Mouse (Mus musculus): ENCODE data around the gene Olfr111. TPM values are rescaled to one million over a fixed set of nuclear protein-coding genes. Genes with fewer than 3 reads are reported as not detected.
"Not testable (repeated sequence)": the region's sequence is repeated elsewhere in the genome, so short reads cannot be mapped to it uniquely, and the experiment has no call there.

Gene Olfr111
- polyA plus RNA-seq (2011; ENCODE audit: insufficient read depth, insufficient read length, low replicate concordance, missing spikeins), result not detected in 2 replicates

DNA sequence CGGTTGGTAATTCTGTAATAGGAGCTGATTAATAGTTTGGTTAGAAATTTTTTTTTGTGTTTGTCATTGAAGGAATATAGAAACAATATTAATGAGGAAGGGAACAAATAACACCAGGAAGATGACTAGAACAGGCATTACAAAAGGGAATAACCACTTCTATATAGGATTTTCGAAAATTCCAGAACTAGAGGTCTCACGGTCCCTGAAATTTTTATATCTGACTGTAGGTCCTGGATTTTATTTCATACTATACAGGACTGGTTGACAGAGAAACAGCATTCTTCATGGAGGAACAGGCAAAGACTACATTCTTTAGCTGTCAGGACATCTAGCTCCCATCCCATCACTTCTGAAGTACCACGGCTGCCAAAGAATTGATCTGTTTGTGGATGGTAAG is at the start of gene Olfr111:
Olfr111 (plus strand) TSS at position 301 of the 400 bp plus-strand sequence.
- WGBS, result 82% methylated on average over 4 of the region's 4 CpGs
- Histone ChIP-seq H3K4me1 (ENCODE audit: control insufficient read depth, insufficient read depth, low read length) (no peaks in the 10 kb centered on the region), H3K27ac (ENCODE audit: control insufficient read depth, insufficient read depth, low read depth, low read length, poor library complexity) (no peak within 1 kb of the TSS), H3K4me3 (replicated peaks; ENCODE audit: control insufficient read depth, low read depth, low read length) (no peak within 1 kb of the TSS)
- TF ChIP-seq POLR2A (IDR thresholded peaks at IDR 0.05; ENCODE audit: borderline replicate concordance, control insufficient read depth, low read depth, low read length) (no peak), CTCF (IDR thresholded peaks at IDR 0.05; ENCODE audit: control insufficient read depth, insufficient read depth, low read length) (no peak)

DNA sequence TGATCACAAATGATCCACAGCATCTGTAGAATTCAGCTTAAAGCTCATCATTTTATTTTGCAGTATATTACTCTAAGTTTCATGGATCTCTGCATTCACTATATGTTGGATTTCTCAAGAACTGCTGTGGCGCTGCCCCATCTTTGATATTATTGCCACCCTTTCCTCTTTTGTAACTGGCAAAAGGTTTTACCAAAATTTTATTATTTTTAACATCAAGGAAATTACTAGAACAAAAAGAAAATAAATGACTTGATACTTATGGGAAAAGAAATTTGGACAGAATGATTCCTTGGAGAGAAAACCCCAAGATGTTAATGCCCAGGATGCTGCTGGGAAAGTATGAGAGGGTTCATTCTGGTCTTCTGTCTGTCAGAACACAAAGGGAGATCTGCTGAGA is 49.2 kb upstream of the Olfr111 start, which contains the start of gene Olfr109:
Olfr109 (plus strand) TSS at position 301 of the 400 bp plus-strand sequence.
- TF ChIP-seq POLR2A (IDR thresholded peaks at IDR 0.05; ENCODE audit: borderline replicate concordance, control insufficient read depth, low read depth, low read length) (no peak), CTCF (IDR thresholded peaks at IDR 0.05; ENCODE audit: control insufficient read depth, insufficient read depth, low read length) (no peak)
- H3K4me1 ChIP-seq (ENCODE audit: control insufficient read depth, insufficient read depth, low read length), result no peaks in the 10 kb centered on the region
- WGBS, result 83% methylated on average over 1 of the region's 1 CpGs
- H3K4me3 ChIP-seq (replicated peaks; ENCODE audit: control insufficient read depth, low read depth, low read length), result no peak within 1 kb of the TSS
- no peak within 1 kb of the TSS for H3K27ac ChIP-seq (ENCODE audit: control insufficient read depth, insufficient read depth, low read depth, low read length, poor library complexity)

DNA sequence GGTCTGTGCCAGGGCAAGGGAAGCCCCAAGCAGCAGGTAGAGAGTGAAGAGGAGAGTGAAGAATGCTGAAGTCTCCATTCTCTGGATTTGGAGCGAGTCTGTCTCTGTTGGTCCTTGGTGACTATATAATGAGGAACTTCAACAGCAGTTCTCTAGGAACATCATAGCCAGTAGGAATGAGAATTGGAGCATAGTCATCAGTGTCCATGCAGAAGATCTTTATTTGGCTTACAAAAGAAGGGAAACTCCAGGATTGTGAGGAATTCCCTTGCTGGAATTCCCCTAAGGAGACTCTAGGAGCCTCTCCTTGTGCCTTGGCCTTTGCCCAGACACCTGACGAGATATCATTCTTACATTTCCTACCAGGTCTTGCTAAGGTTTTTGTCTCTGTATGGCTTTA is 24.4 kb upstream of the Olfr111 start, which contains the start of gene H2-M2:
H2-M2 (minus strand) TSS at position 101 of the 400 bp plus-strand sequence.
- no peak within 1 kb of the TSS for H3K27ac ChIP-seq (ENCODE audit: control insufficient read depth, insufficient read depth, low read depth, low read length, poor library complexity)
- WGBS, result 75% methylated on average over 2 of the region's 2 CpGs

DNA sequence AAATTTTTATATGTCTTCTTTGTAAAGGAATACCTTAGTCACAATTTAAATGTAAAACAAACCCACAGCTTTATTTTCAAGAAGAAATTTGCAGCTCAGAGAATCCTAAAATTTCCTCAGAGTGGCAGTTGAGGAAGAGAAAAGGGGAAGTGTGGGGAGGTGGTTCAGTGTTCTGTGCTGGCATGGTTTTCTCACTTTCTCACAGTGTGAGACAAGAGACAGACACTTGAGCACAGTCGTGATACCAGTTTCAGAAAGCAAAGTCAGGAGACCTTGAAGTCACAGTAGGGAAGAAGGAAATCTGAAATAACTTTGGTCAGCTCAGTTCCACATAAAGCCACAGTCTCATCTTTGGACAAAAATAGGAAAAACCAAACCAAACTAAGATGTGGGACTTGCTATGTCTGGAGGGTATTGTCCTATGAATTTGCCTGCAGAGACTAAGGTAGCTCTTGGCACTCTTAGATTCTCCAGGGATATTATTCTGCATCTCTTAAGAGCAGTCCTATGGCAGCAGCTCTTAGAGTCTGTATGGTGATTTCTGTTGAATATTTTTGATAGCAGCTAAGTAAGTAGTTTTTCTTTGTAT is 15.8 kb upstream of the Olfr111 start, which contains the start of gene Olfr110:
Olfr110 (plus strand) TSS at position 539 of the 589 bp plus-strand sequence.
- 6% methylated on average over 1 of the region's 1 CpGs for WGBS
- H3K4me1 ChIP-seq (ENCODE audit: control insufficient read depth, insufficient read depth, low read length), result no peaks in the 10 kb centered on the region
- H3K27ac ChIP-seq (ENCODE audit: control insufficient read depth, insufficient read depth, low read depth, low read length, poor library complexity), result no peak within 1 kb of the TSS
- TF ChIP-seq CTCF (IDR thresholded peaks at IDR 0.05; ENCODE audit: control insufficient read depth, insufficient read depth, low read length) (no peak), POLR2A (IDR thresholded peaks at IDR 0.05; ENCODE audit: borderline replicate concordance, control insufficient read depth, low read depth, low read length) (no peak)
- no peak within 1 kb of the TSS for H3K4me3 ChIP-seq (replicated peaks; ENCODE audit: control insufficient read depth, low read depth, low read length)

More for the DNA sequence above, 24.4 kb upstream of the Olfr111 start, which contains the start of gene H2-M2:
- no peak for TF ChIP-seq POLR2A (IDR thresholded peaks at IDR 0.05; ENCODE audit: borderline replicate concordance, control insufficient read depth, low read depth, low read length)
- no peak for TF ChIP-seq CTCF (IDR thresholded peaks at IDR 0.05; ENCODE audit: control insufficient read depth, insufficient read depth, low read length)
- no peaks in the 10 kb centered on the region for H3K4me1 ChIP-seq (ENCODE audit: control insufficient read depth, insufficient read depth, low read length)
- H3K4me3 ChIP-seq (replicated peaks; ENCODE audit: control insufficient read depth, low read depth, low read length), result no peak within 1 kb of the TSS

DNA sequence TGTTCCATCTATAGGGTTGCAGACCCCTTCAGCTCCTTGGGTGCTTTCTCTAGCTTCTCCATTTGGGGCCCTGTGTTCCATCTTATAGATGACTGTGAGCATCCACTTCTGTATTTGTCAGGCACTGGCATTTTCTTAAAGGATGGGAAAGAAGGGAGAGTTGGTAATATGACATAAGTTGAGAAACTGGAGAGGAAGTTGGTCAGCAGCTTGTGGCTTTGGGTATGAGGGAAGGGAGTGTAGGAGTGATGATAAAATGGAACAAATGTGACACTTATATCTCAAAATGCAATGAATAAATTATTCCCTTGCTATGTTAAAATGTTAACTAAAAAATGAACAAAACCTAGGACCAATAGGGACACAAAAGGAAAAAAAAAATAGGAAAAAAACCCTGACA is 16.8 kb downstream of the Olfr111 start:
- H3K4me1 ChIP-seq (ENCODE audit: control insufficient read depth, insufficient read depth, low read length); H3K27ac ChIP-seq (ENCODE audit: control insufficient read depth, insufficient read depth, low read depth, low read length, poor library complexity); H3K4me3 ChIP-seq (replicated peaks; ENCODE audit: control insufficient read depth, low read depth, low read length): not testable (repeated sequence)

DNA sequence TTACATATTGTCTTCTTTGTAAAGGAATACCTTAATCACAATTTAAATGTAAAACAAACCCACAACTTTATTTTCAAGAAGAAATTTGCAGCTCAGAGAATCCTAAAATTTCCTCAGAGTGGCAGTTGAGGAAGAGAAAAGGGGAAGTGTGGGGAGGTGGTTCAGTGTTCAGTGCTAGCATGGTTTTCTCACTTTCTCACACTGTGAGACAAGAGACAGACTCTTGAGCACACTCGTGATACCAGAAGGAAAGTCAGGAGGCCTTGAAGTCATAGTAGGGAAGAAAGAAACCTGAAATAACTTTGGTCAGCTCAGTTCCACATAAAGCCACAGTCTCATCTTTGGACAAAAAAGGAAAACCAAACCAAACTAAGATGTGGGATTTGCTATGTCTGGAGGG is 17.6 kb downstream of the Olfr111 start:
- H3K27ac ChIP-seq (ENCODE audit: control insufficient read depth, insufficient read depth, low read depth, low read length, poor library complexity); H3K4me3 ChIP-seq (replicated peaks; ENCODE audit: control insufficient read depth, low read depth, low read length); H3K4me1 ChIP-seq (ENCODE audit: control insufficient read depth, insufficient read depth, low read length): not testable (repeated sequence)
- WGBS, result 3% methylated on average over 1 of the region's 1 CpGs

GRCm38 (mm10) chr17:37535173-37535572 is 27.3 kb downstream of the Olfr111 start:
- no peak overlapping the region for H3K4me3 ChIP-seq (replicated peaks; ENCODE audit: control insufficient read depth, low read depth, low read length)
- H3K4me1 ChIP-seq (ENCODE audit: control insufficient read depth, insufficient read depth, low read length), result no peaks in the 10 kb centered on the region
- H3K27ac ChIP-seq (ENCODE audit: control insufficient read depth, insufficient read depth, low read depth, low read length, poor library complexity), result no peak overlapping the region
- TF ChIP-seq POLR2A (IDR thresholded peaks at IDR 0.05; ENCODE audit: borderline replicate concordance, control insufficient read depth, low read depth, low read length) (no peak), CTCF (IDR thresholded peaks at IDR 0.05; ENCODE audit: control insufficient read depth, insufficient read depth, low read length) (no peak)

DNA sequence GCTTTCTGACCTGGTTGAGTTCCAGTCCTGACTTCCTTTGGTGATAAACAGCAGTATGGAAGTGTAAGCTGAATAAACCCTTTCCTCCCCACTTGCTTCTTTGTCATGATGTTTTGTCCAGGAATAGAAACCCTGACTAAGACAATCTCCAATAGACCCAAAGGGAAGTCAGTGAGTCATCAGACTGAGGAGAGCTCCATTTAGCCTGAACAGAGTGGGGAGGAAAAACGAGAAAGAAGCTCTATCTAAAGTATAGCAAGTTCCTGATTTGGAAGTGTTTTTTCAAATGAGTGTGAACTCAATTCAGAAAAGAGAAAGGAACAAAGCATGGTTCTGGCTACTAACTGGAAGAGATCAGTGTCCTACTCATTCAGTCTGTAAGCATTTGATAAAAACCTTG is 30.6 kb downstream of the Olfr111 start:
- 8% methylated on average over 1 of the region's 1 CpGs for WGBS
- H3K4me1 ChIP-seq (ENCODE audit: control insufficient read depth, insufficient read depth, low read length); H3K27ac ChIP-seq (ENCODE audit: control insufficient read depth, insufficient read depth, low read depth, low read length, poor library complexity); H3K4me3 ChIP-seq (replicated peaks; ENCODE audit: control insufficient read depth, low read depth, low read length): not testable (repeated sequence)

- WGBS, result 80% methylated on average over 4 of the region's 4 CpGs
- Histone ChIP-seq H3K4me1 (ENCODE audit: control insufficient read depth, insufficient read depth, low read length) (no peaks in the 10 kb centered on the region), H3K27ac (ENCODE audit: control insufficient read depth, insufficient read depth, low read depth, low read length, poor library complexity) (no peak overlapping the region), H3K4me3 (replicated peaks; ENCODE audit: control insufficient read depth, low read depth, low read length) (no peak overlapping the region)
- TF ChIP-seq CTCF (IDR thresholded peaks at IDR 0.05; ENCODE audit: control insufficient read depth, insufficient read depth, low read length) (no peak), POLR2A (IDR thresholded peaks at IDR 0.05; ENCODE audit: borderline replicate concordance, control insufficient read depth, low read depth, low read length) (no peak)
These were observed 33.8 kb downstream of the Olfr111 start for GRCm38 (mm10) chr17:37541454-37542119.

Measured in bone marrow, adult 2 months (tissue).